Mouse (Mus musculus): ENCODE measurements at regions not wholly inside any gene's neighbourhood (a gene's known extent, or its start where the extent isn't known, plus 50 kb on each side); places are given as distances from the start of the nearest gene placed in this dataset.

DNA sequence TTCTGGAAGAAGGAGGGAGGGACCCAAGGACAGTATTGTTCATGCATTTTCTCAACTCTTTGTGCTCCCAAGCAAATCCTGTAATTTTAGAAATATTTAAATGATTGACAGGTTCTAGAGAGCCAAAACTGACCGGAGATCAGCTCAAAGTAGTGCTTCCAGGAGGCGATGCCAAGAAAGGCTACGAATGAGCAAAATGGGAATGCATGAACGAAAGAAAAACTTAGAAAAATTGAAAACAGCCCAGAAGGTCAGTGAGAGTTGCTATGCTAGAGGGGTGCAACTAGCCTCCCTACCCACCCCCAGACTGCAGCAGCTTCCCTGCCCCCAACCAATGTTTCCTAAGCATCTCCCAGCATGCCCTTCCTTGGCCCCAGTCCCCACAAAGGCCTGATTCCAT, 117.6 kb upstream of the Dio3 start:
- in situ Hi-C loops (cut with MboI; ENCODE audit: low pct_ligation_motif_present, low pct_unique_long_range_greater_than_20kb, low sequenced_read_pairs) (no loop called here), dilution Hi-C loops (cut with MboI; ENCODE audit: extremely low pct_ligation_motif_present, extremely low pct_unique_long_range_greater_than_20kb, low sequenced_read_pairs) (no loop called here)
- Histone ChIP-seq H3K4me3 (replicated peaks in 1 of 3; ENCODE audit: low read depth in 2 of 3, low read length in 2 of 3, poor library complexity in 1 of 3) (no peak overlapping the region), H3K9ac (ENCODE audit: insufficient read depth, low read depth) (no peak overlapping the region), H3K4me2 (ENCODE audit: insufficient read depth, low read depth, poor library complexity, severe bottlenecking) (no peak overlapping the region), H3K79me2 (replicated peaks; ENCODE audit: control insufficient read depth, extremely low read depth, insufficient read depth, poor library complexity, severe bottlenecking) (no peaks in the 10 kb centered on the region), H3K36me3 (replicated peaks in 1 of 2; ENCODE audit: control insufficient read depth in 1 of 2, insufficient read depth in 1 of 2, low read length in 1 of 2) (no peaks in the 10 kb centered on the region), H3K27me3 (replicated peaks) (no peaks in the 10 kb centered on the region), H3K27ac (ENCODE audit: insufficient read depth, low read depth) (no peak overlapping the region), H3K9me3 (replicated peaks; ENCODE audit: low read length) (peaks cover 86% of the 10 kb centered on the region), H3K4me1 (ENCODE audit: control insufficient read depth in 1 of 2, insufficient read depth in 2 of 2) (no peaks in the 10 kb centered on the region)
- DNase-seq (ENCODE audit: extremely low read depth): no peak
- TF ChIP-seq MAZ (IDR thresholded peaks at IDR 0.05; ENCODE audit: low read depth, low read length): no peak
- no peak for TF ChIP-seq MYC (IDR thresholded peaks at IDR 0.05; ENCODE audit: low read depth, low read length)
- no peak for TF ChIP-seq TBP (conservative IDR thresholded peaks at IDR 0.05; ENCODE audit: low read depth, low read length)
- TF ChIP-seq JUND (conservative IDR thresholded peaks at IDR 0.05; ENCODE audit: low read depth, low read length): no peak
- TF ChIP-seq UBTF (IDR thresholded peaks at IDR 0.05; ENCODE audit: low read depth, low read length): no peak
- TF ChIP-seq CHD2 (IDR thresholded peaks at IDR 0.05; ENCODE audit: low read length): no peak

GRCm38 (mm10) chr12:110165462-110165861, 113.4 kb upstream of the Dio3 start:
- H3K4me3 ChIP-seq (replicated peaks in 1 of 3; ENCODE audit: low read depth in 2 of 3, low read length in 2 of 3, poor library complexity in 1 of 3): no peak overlapping the region
- H3K4me1 ChIP-seq (ENCODE audit: control insufficient read depth in 1 of 2, insufficient read depth in 2 of 2): no peaks in the 10 kb centered on the region
- no peak for TF ChIP-seq JUN (IDR thresholded peaks at IDR 0.05; ENCODE audit: insufficient read depth, low read depth, low read length)
- no peak for TF ChIP-seq SMC3 (IDR thresholded peaks at IDR 0.05; ENCODE audit: low read depth, low read length)
- TF ChIP-seq TBP (conservative IDR thresholded peaks at IDR 0.05; ENCODE audit: low read depth, low read length): no peak
- no peak for TF ChIP-seq UBTF (IDR thresholded peaks at IDR 0.05; ENCODE audit: low read depth, low read length)
- TF ChIP-seq BHLHE40 (IDR thresholded peaks at IDR 0.05; ENCODE audit: low read depth, low read length): no peak
- no peak for TF ChIP-seq IRF4 (IDR thresholded peaks at IDR 0.05; ENCODE audit: low read depth, low read length)
- no peak for TF ChIP-seq ZKSCAN1 (IDR thresholded peaks at IDR 0.05; ENCODE audit: borderline replicate concordance, low read depth, low read length)
- TF ChIP-seq PAX5 (IDR thresholded peaks at IDR 0.05; ENCODE audit: low read length): no peak
- no peak for TF ChIP-seq ZC3H11A (IDR thresholded peaks at IDR 0.05; ENCODE audit: low read depth, low read length)
- no peak for TF ChIP-seq USF1 (IDR thresholded peaks at IDR 0.05; ENCODE audit: low read depth, low read length)
- no peak for TF ChIP-seq JUND (conservative IDR thresholded peaks at IDR 0.05; ENCODE audit: low read depth, low read length)
- no peak for TF ChIP-seq POLR2AphosphoS2 (IDR thresholded peaks at IDR 0.05; ENCODE audit: low read depth, low read length)
- no peak for TF ChIP-seq MYC (IDR thresholded peaks at IDR 0.05; ENCODE audit: low read depth, low read length)
- no peak for TF ChIP-seq E2F4 (IDR thresholded peaks at IDR 0.05; ENCODE audit: insufficient replicate concordance, low read depth, low read length)
- TF ChIP-seq ETS1 (conservative IDR thresholded peaks at IDR 0.05; ENCODE audit: low read depth, low read length): no peak
- TF ChIP-seq CHD2 (IDR thresholded peaks at IDR 0.05; ENCODE audit: low read length): no peak
- TF ChIP-seq POLR2A (IDR thresholded peaks at IDR 0.05; ENCODE audit: low read depth, low read length): no peak
- TF ChIP-seq GABPA (IDR thresholded peaks at IDR 0.05; ENCODE audit: insufficient replicate concordance, low read depth, low read length): no peak
- TF ChIP-seq CTCF (conservative IDR thresholded peaks at IDR 0.05 in 1 of 2, IDR thresholded peaks at IDR 0.05 in 1 of 2; ENCODE audit: low read depth in 2 of 2, low read length in 2 of 2): no peak
- TF ChIP-seq MAZ (IDR thresholded peaks at IDR 0.05; ENCODE audit: low read depth, low read length): no peak
- no peaks in the 10 kb centered on the region for H3K27me3 ChIP-seq (replicated peaks)
- no peak overlapping the region for H3K4me2 ChIP-seq (ENCODE audit: insufficient read depth, low read depth, poor library complexity, severe bottlenecking)
- dilution Hi-C loops (cut with MboI; ENCODE audit: extremely low pct_ligation_motif_present, extremely low pct_unique_long_range_greater_than_20kb, low sequenced_read_pairs) (no loop called here), in situ Hi-C loops (cut with MboI; ENCODE audit: low pct_ligation_motif_present, low pct_unique_long_range_greater_than_20kb, low sequenced_read_pairs) (no loop called here)
- DNase-seq (ENCODE audit: extremely low read depth): no peak
- H3K9ac ChIP-seq (ENCODE audit: insufficient read depth, low read depth): no peak overlapping the region
- no peaks in the 10 kb centered on the region for H3K79me2 ChIP-seq (replicated peaks; ENCODE audit: control insufficient read depth, extremely low read depth, insufficient read depth, poor library complexity, severe bottlenecking)
- H3K9me3 ChIP-seq (replicated peaks; ENCODE audit: low read length): peaks cover 92% of the 10 kb centered on the region
- no peak overlapping the region for H3K27ac ChIP-seq (ENCODE audit: insufficient read depth, low read depth)
- no peaks in the 10 kb centered on the region for H3K36me3 ChIP-seq (replicated peaks in 1 of 2; ENCODE audit: control insufficient read depth in 1 of 2, insufficient read depth in 1 of 2, low read length in 1 of 2)

Data from CH12.LX (cell line).